Mouse (Mus musculus) spleen, adult 2 months (tissue): ENCODE measurements around the gene Anapc2. TPM values are rescaled to one million over a fixed set of nuclear protein-coding genes. Genes with fewer than 3 reads are reported as not detected.

ENCODE experiments used
- DNase-seq, 2 experiments: peaks; one replicate each; pipeline versions ENCODE4 v3.0.0 to v3.0.0-alpha.2; 2012 to 2021; ENCODE audit warnings: low spot score in 2 of 2, low read depth in 1 of 2
- H3K27ac ChIP-seq: fragments of 200-500 bp; 2 replicates; pipeline ENCODE4 v1.5.1; 2012; ENCODE audit warnings: low read length, inconsistent platforms; ENCODE audit not compliant: insufficient read depth
- H3K27me3 ChIP-seq: fragments of 200-500 bp; 2 replicates; pipeline ENCODE4 v1.6.1; 2012; ENCODE audit warnings: mild to moderate bottlenecking, moderate library complexity, low read length, inconsistent platforms; ENCODE audit not compliant: control insufficient read depth, insufficient read depth
- H3K36me3 ChIP-seq: fragments of 200-500 bp; 2 replicates; pipeline ENCODE4 v1.6.1; 2012; ENCODE audit warnings: mild to moderate bottlenecking, low read length, inconsistent platforms; ENCODE audit not compliant: control insufficient read depth, insufficient read depth
- H3K4me1 ChIP-seq: fragments of 200-500 bp; 2 replicates; pipeline ENCODE4 v1.6.1; 2011; ENCODE audit warnings: inconsistent platforms; ENCODE audit not compliant: control insufficient read depth, insufficient read depth, insufficient read length
- H3K4me3 ChIP-seq: fragments of 200-500 bp; 2 replicates; pipeline ENCODE4 v1.5.1; 2011; ENCODE audit warnings: mild to moderate bottlenecking, inconsistent platforms; ENCODE audit not compliant: insufficient read depth, insufficient read length; ENCODE audit errors: extremely low read depth
- CTCF ChIP-seq: fragments of 200-500 bp; IDR thresholded peaks from 2 replicates; pipeline ENCODE4 v1.5.1; 2011; ENCODE audit warnings: mild to moderate bottlenecking, inconsistent platforms; ENCODE audit not compliant: insufficient read depth, insufficient read length, insufficient replicate concordance; ENCODE audit errors: extremely low read depth
- POLR2A ChIP-seq: fragments of 200-500 bp; IDR thresholded peaks from 2 replicates; pipeline ENCODE4 v1.6.1; 2011; ENCODE audit warnings: low read depth, low read length, inconsistent platforms
- WGBS: fragments of 180-500 bp; shearing (Covaris S2); methylation state at CpG from one replicate; pipeline ENCODE4 v1.1.7; 2018; 5-methylcytosine and 5-hydroxymethylcytosine counted together
- polyA plus RNA-seq: library from polyadenylated mRNA; depleted of rRNA; stranded (reverse); fragments of >200 nt; gene quantifications from 2 replicates; pipeline ENCODE4 v1.2.3, GENCODE M21; 2012

The Anapc2 gene
- polyA plus RNA-seq, 1 experiment = 55.7 TPM

DNA sequence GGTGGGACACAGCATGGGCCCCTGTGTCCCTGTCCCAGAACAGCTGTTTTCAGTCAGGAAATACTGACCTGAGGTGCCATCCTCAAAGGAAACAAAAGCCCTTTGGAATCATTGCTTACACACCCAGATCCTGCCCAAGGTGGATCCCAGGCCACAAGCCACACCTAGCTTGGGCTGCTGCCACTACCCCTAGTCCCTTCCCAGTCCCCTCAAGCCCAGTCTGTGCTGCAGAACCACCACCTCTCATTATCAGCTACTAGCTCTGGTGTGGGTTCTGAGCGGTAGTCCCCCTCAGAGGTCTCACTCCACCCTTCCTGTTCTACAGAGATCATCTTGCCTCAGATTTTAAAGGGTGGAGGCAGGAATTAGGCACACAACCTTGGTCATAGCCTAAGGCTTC lies 14.0 kb downstream of the Anapc2 start:
- TF ChIP-seq CTCF = no peak
- no peak for TF ChIP-seq POLR2A
- 70% methylated on average over 1 of the region's 1 CpGs for WGBS
- Histone ChIP-seq H3K27ac (no peak overlapping the region), H3K36me3 (peaks cover 20% of the 10 kb centered on the region), H3K27me3 (peaks cover 1% of the 10 kb centered on the region; the same call in 1 of the 2 replicates), H3K4me3 (no peak overlapping the region), H3K4me1 (no peaks in the 10 kb centered on the region)
- no peak for DNase-seq

DNA sequence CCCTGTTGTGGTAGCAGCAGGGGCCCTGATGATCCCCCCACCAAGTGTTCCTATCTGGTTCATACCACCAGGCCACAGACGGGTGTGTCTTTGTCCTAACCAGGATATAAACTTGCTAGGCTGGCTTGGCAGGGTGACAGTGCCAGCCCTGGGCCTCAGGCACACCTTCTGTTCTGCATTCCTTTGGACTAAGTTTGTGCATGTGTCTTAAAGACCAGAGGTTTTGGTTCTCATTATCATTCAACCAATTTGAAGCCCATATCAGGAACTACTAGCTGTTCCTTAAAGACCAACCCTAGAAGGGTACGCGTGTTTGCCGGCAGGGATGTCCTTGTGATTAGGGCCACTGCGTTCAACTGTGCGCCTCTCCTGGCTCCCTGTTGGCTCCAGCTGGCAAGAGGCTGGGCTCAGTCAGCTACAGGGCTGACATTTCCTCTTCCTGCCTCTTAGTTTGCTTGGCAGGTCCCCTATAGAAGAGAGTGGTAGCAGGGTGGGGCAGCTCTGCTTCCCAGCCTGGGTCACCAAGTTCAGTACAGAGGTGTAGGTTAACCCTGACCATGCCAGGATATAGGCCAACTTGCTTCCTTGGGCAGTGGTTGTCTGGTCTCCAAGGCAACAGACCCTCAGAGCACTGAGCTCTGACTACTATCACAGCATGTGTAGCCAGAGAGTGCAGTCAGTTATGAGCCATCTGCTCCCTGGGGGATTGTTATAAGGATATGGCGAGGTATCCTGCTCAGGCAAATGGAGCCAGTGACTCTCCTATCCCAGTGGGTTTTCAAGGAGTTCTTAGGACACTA lies 14.8 kb downstream of the Anapc2 start:
- WGBS = 39% methylated on average over 7 of the region's 7 CpGs
- H3K4me3 ChIP-seq = no peak overlapping the region
- no peak for TF ChIP-seq POLR2A
- no peak for TF ChIP-seq CTCF
- peaks cover 5% of the 10 kb centered on the region for H3K27me3 ChIP-seq
- DNase-seq = no peak
- H3K4me1 ChIP-seq = 0 out of 2 replicates have a peak, but pooled peaks cover 2% of the 10 kb centered on the region
- no peak overlapping the region for H3K27ac ChIP-seq
- peaks cover 19% of the 10 kb centered on the region for H3K36me3 ChIP-seq

DNA sequence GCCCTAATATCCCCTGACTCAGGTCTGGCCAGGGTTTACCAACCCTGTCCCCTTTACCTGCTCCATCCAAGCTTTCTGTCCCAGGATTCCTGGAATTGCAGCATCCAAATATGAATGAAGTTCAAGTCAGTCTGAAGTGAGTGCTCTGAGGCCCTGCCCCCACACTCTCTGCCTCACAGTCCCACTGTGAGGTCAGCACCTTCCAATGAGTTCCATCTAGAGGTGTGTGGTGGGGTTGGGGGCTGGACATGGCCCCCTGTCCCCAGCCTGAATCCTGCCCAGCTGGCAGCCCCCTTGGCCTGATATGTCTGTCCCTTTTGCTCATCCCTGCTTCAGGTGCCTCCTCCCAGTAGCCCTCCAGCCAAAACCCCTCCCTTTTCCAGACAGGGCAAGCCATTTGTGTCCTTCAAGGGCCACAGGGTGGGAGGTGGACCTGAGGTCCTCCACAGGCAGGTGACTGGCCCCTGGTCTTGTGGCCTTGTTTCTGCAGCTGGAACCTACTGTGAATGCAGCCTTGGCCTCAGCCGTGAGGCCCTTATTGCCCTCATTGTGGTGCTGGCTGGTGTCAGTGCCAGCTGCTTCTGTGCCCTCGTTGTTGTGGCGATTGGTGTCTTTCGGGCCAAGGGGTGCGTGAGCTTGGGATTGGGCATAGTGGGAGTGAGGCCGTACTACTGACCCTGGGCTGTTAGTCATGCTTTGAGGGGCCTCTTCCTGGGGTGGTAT lies 15.8 kb downstream of the Anapc2 start, which contains the start of gene Tmem210:
Gene Tmem210 (plus strand): TSS at position 219 of the 723 bp plus-strand sequence.
- 90% methylated on average over 6 of the region's 6 CpGs for WGBS

DNA sequence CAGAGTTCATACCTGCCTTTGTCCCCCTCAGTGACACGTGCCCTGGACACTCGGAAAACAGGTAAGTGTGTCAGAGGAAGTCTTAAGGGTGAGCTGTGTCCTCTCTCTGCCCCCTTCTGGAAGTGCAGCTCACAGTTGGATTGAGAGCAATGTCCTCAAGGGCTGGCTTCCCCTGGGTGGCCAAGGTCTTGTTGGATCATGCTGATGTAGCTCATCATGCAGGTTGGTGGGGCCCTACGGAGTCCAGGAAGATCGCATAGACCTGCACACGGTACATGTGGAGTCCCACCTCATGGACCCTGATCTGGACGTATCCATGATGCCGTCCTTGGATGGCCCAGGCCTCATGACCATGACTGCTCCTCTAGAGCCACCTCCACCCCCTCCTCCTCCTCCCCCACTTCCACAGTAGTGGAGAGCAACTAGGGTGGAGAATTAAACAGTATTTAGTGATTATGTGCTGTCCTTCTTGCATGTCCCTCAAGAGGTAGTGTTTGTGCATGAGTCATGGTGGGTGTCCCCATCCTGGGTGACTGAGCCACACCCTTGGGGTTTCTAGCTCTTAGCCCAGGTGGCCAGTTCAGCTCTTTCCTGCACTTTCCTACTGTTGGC lies 16.6 kb downstream of the Anapc2 start:
- H3K27me3 ChIP-seq = peaks cover 9% of the 10 kb centered on the region
- no peak for DNase-seq
- 80% methylated on average over 7 of the region's 7 CpGs for WGBS
- TF ChIP-seq CTCF (no peak), POLR2A (no peak)
- H3K36me3 ChIP-seq = peaks cover 15% of the 10 kb centered on the region
- H3K4me3 ChIP-seq = no peak overlapping the region
- 0 out of 2 replicates have a peak, but pooled peaks cover 3% of the 10 kb centered on the region for H3K4me1 ChIP-seq
- no peak overlapping the region for H3K27ac ChIP-seq

More for the DNA sequence above, 15.8 kb downstream of the Anapc2 start, which contains the start of gene Tmem210:
- 0 out of 2 replicates have a peak, but pooled peaks cover 3% of the 10 kb centered on the region for H3K4me1 ChIP-seq
- H3K4me3 ChIP-seq = no peak within 1 kb of the TSS
- DNase-seq = no peak
- no peak within 1 kb of the TSS for H3K27ac ChIP-seq
- peaks cover 9% of the 10 kb centered on the region for H3K27me3 ChIP-seq
- peaks cover 17% of the 10 kb centered on the region for H3K36me3 ChIP-seq
- no peak for TF ChIP-seq CTCF
- TF ChIP-seq POLR2A = no peak

DNA sequence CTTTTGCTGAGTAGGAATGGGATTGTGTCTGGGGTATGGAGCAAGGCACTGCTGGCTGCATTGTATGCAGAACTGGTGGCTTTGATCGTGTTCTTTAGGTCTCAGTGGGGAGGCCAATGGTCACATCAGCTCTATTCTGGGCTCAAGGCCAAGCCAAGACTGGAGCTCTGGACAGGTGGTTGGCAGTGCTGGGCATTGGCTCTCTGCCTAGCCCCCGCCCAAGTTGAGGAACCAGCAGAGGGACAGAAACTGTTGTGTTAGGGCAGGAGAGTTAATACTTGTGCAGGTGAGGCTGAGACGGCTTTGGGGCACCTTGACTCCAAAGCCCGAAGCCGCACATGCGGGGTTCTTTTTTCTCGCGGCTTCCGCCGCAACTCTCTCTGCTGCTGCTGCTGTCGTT lies 17.4 kb downstream of the Anapc2 start, which contains the start of gene Lrrc26:
Gene Lrrc26 (plus strand): TSS at position 265 of the 400 bp plus-strand sequence.
- Histone ChIP-seq H3K4me1 (0 out of 2 replicates have a peak, but pooled peaks cover 3% of the 10 kb centered on the region), H3K27me3 (peaks cover 9% of the 10 kb centered on the region)
- WGBS = 4% methylated on average over 11 of the region's 11 CpGs

DNA sequence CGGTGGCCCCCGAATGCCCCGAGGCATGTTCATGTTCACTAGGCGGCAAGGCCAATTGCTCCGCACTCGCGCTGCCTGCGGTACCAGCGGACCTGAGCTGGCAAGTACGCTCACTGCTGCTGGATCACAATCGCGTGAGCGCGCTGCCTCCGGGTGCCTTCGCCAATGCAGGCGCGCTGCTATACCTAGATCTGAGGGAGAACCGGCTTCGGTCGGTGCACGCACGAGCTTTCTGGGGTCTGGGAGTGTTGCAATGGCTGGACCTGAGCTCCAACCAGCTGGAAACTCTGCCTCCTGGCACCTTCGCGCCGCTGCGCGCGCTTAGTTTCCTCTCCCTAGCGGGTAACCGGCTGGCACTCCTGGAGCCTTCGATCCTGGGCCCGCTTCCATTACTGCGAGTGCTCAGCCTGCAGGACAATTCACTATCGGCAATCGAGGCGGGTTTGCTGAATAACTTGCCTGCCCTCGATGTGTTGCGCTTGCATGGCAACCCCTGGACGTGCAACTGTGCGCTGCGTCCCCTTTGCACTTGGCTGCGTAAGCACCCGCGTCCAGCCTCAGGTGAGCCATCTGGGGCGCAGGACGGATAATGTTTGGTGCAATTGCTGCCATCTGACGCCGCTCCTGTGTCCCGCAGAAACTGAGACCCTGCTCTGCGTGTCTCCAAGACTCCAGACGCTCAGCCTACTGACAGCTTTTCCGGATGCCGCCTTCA lies 18.0 kb downstream of the Anapc2 start:
- TF ChIP-seq CTCF (no peak), POLR2A (no peak)
- 6% methylated on average over 54 of the region's 54 CpGs for WGBS
- Histone ChIP-seq H3K4me3 (no peak overlapping the region), H3K27me3 (peaks cover 9% of the 10 kb centered on the region), H3K4me1 (0 out of 2 replicates have a peak, but pooled peaks cover 3% of the 10 kb centered on the region), H3K27ac (no peak overlapping the region), H3K36me3 (peaks cover 3% of the 10 kb centered on the region; the same call in 1 of the 2 replicates)
- no peak for DNase-seq

More for the DNA sequence above, 17.4 kb downstream of the Anapc2 start, which contains the start of gene Lrrc26:
- TF ChIP-seq POLR2A (no peak), CTCF (no peak)
- DNase-seq = no peak
- no peak within 1 kb of the TSS for H3K27ac ChIP-seq
- H3K36me3 ChIP-seq = peaks cover 8% of the 10 kb centered on the region
- H3K4me3 ChIP-seq = no peak within 1 kb of the TSS
